ENCODE assay signal across 23 mouse cellular contexts in genomic region chr10:69386767-69387166, GRCm38 (mm10). TPM values are rescaled to one million over a fixed set of nuclear protein-coding genes. Genes with fewer than 3 reads are reported as not detected.
"Had no signal": no experiment of that assay in that cellular context is flagged by ENCODE, and none has a peak within 500 bp of the region (broad histone marks: within the 10 kb centered on the region; RNA-seq: fewer than 3 reads in every experiment).

No protein-coding gene starts in this region.

- H3K4me3 ChIP-seq: gastrocnemius, adult 2 months; heart, embryonic 10.5 days; heart, embryonic 12.5 days; hindbrain, embryonic 13.5 days; hindbrain, embryonic 15.5 days; kidney, embryonic 15.5 days; limb, embryonic 13.5 days; limb, embryonic 15.5 days; liver, embryonic 12.5 days had no signal

- H3K27me3 ChIP-seq: heart, embryonic 12.5 days; hindbrain, embryonic 13.5 days; hindbrain, embryonic 15.5 days; kidney, embryonic 15.5 days; limb, embryonic 13.5 days; limb, embryonic 15.5 days; liver, embryonic 12.5 days had no signal

- H3K4me1 ChIP-seq: heart, embryonic 10.5 days; heart, embryonic 12.5 days; hindbrain, embryonic 13.5 days; hindbrain, embryonic 15.5 days; kidney, embryonic 15.5 days; limb, embryonic 13.5 days; limb, embryonic 15.5 days; liver, embryonic 12.5 days had no signal

- DNase-seq: gastrocnemius, adult 2 months; gastrocnemius, postnatal 10 days; gastrocnemius, postnatal 25 days; heart, adult 18-20 months; heart, postnatal 10 days; heart, postnatal 36 days; layer of hippocampus, adult 9-11 months; layer of hippocampus, postnatal 36 days; left cerebral cortex, postnatal 4 days had no signal

- H3K27ac ChIP-seq: gastrocnemius, adult 2 months; heart, embryonic 10.5 days; hindbrain, embryonic 13.5 days; hindbrain, embryonic 15.5 days; hindbrain, postnatal 0 days; kidney, embryonic 15.5 days; kidney, postnatal 0 days; limb, embryonic 13.5 days; limb, embryonic 15.5 days; liver, embryonic 12.5 days; liver, embryonic 14.5 days had no signal

- H3K36me3 ChIP-seq: heart, embryonic 10.5 days; heart, embryonic 12.5 days; hindbrain, embryonic 13.5 days; hindbrain, embryonic 15.5 days; kidney, embryonic 15.5 days; limb, embryonic 13.5 days; limb, embryonic 15.5 days; liver, embryonic 12.5 days had no signal

- ATAC-seq: hindbrain, postnatal 0 days; intestine, embryonic 16.5 days; liver, embryonic 12.5 days had no signal

RNA-seq across cellular contexts. Expression of gene Ank3, which starts 11.8 kb away (rescaled TPM):
- total RNA-seq: hematopoietic stem cell, adult 5-6 weeks had no signal

RNA-seq across cellular contexts. Expression of gene Cdk1, which starts 34.0 kb away (rescaled TPM):
- total RNA-seq: gastrocnemius, adult 2 months; left cerebral cortex, adult 18-20 months had no signal
